Mouse (Mus musculus) forebrain, postnatal 0 days (tissue): ENCODE measurements at regions not wholly inside any gene's neighbourhood (a gene's known extent, or its start where the extent isn't known, plus 50 kb on each side); places are given as distances from the start of the nearest gene placed in this dataset.

Experiments used
- ATAC-seq: fragments of 200-750 bp; cut with Nextera tagmentation; 2 replicates; pipeline ENCODE4 v1.8.0; 2017; ENCODE audit warnings: mild to moderate bottlenecking, moderate library complexity
- DNase-seq: peaks from one replicate; pipeline ENCODE4 v3.0.0-alpha.2; 2015
- H3K27ac ChIP-seq: fragments of 300-500 bp; sonication (generic); 2 replicates; pipeline ENCODE4 v1.5.1; 2014; ENCODE audit warnings: low read depth, mild to moderate bottlenecking, antibody characterized with exemption, low read length, moderate library complexity, mixed read lengths
- H3K27me3 ChIP-seq: fragments of 300-500 bp; sonication (generic); 2 replicates; pipeline ENCODE4 v1.6.1; 2014; ENCODE audit warnings: mild to moderate bottlenecking, low read length, mixed read lengths; ENCODE audit not compliant: insufficient read depth
- H3K36me3 ChIP-seq: fragments of 300-500 bp; sonication (generic); 2 replicates; pipeline ENCODE4 v1.6.1; 2014; ENCODE audit warnings: mild to moderate bottlenecking, moderate library complexity; ENCODE audit not compliant: insufficient read depth
- H3K4me1 ChIP-seq: fragments of 300-500 bp; sonication (generic); 2 replicates; pipeline ENCODE4 v1.6.1; 2014; ENCODE audit warnings: antibody characterized with exemption; ENCODE audit not compliant: insufficient read depth
- H3K4me2 ChIP-seq: fragments of 300-500 bp; sonication (generic); 2 replicates; pipeline ENCODE4 v1.6.1; 2014; ENCODE audit warnings: low read depth, mild to moderate bottlenecking, moderate library complexity
- H3K4me3 ChIP-seq: fragments of 300-500 bp; sonication (generic); 2 replicates; pipeline ENCODE4 v1.5.1; 2014; ENCODE audit warnings: low read depth, low read length, mixed read lengths
- H3K9ac ChIP-seq: fragments of 300-500 bp; sonication (generic); 2 replicates; pipeline ENCODE4 v1.6.1; 2014; ENCODE audit warnings: mild to moderate bottlenecking
- H3K9me3 ChIP-seq: fragments of 300-500 bp; sonication (generic); 2 replicates; pipeline ENCODE4 v1.6.1; 2016; ENCODE audit warnings: low read length
- CTCF ChIP-seq: sonication (generic); IDR thresholded peaks from 2 replicates; pipeline ENCODE4 v1.5.1; 2016; ENCODE audit warnings: antibody characterized with exemption, control low read depth, low read depth
- WGBS: fragments of 180-500 bp; shearing (Covaris S2); extraction: QIAGEN DNeasy Blood & Tissue Kit; methylation state at CpG from one replicate; pipeline ENCODE4 v1.1.7; 2014; 5-methylcytosine and 5-hydroxymethylcytosine counted together

- no peak overlapping the region for H3K9ac ChIP-seq
- no peaks in the 10 kb centered on the region for H3K27me3 ChIP-seq
- ATAC-seq (no peak), DNase-seq (no peak)
- TF ChIP-seq CTCF: no peak
- no peaks in the 10 kb centered on the region for H3K9me3 ChIP-seq
- H3K36me3 ChIP-seq: no peaks in the 10 kb centered on the region
- 46% methylated on average over 2 of the region's 2 CpGs for WGBS
- no peak overlapping the region for H3K4me3 ChIP-seq
- H3K27ac ChIP-seq: no peak overlapping the region
- H3K4me2 ChIP-seq: no peak overlapping the region
- H3K4me1 ChIP-seq: no peaks in the 10 kb centered on the region
Measured at GRCm38 (mm10) chr6:20555320-20555883, 659.9 kb upstream of the Kcnd2 start.

GRCm38 (mm10) chr6:20572621-20573020, 642.7 kb upstream of the Kcnd2 start:
- Histone ChIP-seq H3K4me1 (no peaks in the 10 kb centered on the region), H3K4me2 (no peak overlapping the region), H3K4me3 (no peak overlapping the region), H3K36me3 (no peaks in the 10 kb centered on the region), H3K9me3 (no peaks in the 10 kb centered on the region), H3K9ac (no peak overlapping the region), H3K27me3 (no peaks in the 10 kb centered on the region), H3K27ac (no peak overlapping the region)
- no peak for ATAC-seq
- DNase-seq: peak; percentile 8
- 65% methylated on average over 2 of the region's 2 CpGs for WGBS
- no peak for TF ChIP-seq CTCF

GRCm38 (mm10) chr6:20574734-20575133, 640.6 kb upstream of the Kcnd2 start:
- DNase-seq (no peak), ATAC-seq (peak; percentile 29; the same call in 1 of the 2 replicates)
- Histone ChIP-seq H3K9ac (no peak overlapping the region), H3K9me3 (no peaks in the 10 kb centered on the region), H3K27me3 (no peaks in the 10 kb centered on the region), H3K36me3 (no peaks in the 10 kb centered on the region), H3K4me1 (no peaks in the 10 kb centered on the region), H3K4me2 (no peak overlapping the region), H3K27ac (no peak overlapping the region), H3K4me3 (no peak overlapping the region)
- no peak for TF ChIP-seq CTCF
- WGBS: 64% methylated on average over 3 of the region's 3 CpGs

- ATAC-seq: no peak
- no peaks in the 10 kb centered on the region for H3K36me3 ChIP-seq
- H3K9me3 ChIP-seq: no peaks in the 10 kb centered on the region
- no peak for TF ChIP-seq CTCF
- WGBS: 13% methylated on average over 1 of the region's 1 CpGs
- no peak overlapping the region for H3K9ac ChIP-seq
- H3K27me3 ChIP-seq: no peaks in the 10 kb centered on the region
- H3K4me2 ChIP-seq: no peak overlapping the region
- H3K27ac ChIP-seq: no peak overlapping the region
- no peak for DNase-seq
- H3K4me3 ChIP-seq: no peak overlapping the region
- no peaks in the 10 kb centered on the region for H3K4me1 ChIP-seq
Measured at GRCm38 (mm10) chr6:20598783-20599182, 616.5 kb upstream of the Kcnd2 start.

GRCm38 (mm10) chr6:20604170-20604569, 611.1 kb upstream of the Kcnd2 start:
- H3K9ac ChIP-seq: no peak overlapping the region
- ATAC-seq (peak; percentile 40; the same call in 1 of the 2 replicates), DNase-seq (peak; percentile 53)
- H3K9me3 ChIP-seq: no peaks in the 10 kb centered on the region
- no peak for TF ChIP-seq CTCF
- no peaks in the 10 kb centered on the region for H3K4me1 ChIP-seq
- H3K36me3 ChIP-seq: no peaks in the 10 kb centered on the region
- no peaks in the 10 kb centered on the region for H3K27me3 ChIP-seq
- H3K4me3 ChIP-seq: no peak overlapping the region
- 50% methylated on average over 2 of the region's 2 CpGs for WGBS
- H3K4me2 ChIP-seq: no peak overlapping the region
- no peak overlapping the region for H3K27ac ChIP-seq

- no peak overlapping the region for H3K4me3 ChIP-seq
- H3K27ac ChIP-seq: no peak overlapping the region
- no peak for ATAC-seq
- no peak for TF ChIP-seq CTCF
- no peaks in the 10 kb centered on the region for H3K36me3 ChIP-seq
- H3K27me3 ChIP-seq: no peaks in the 10 kb centered on the region
- no peak overlapping the region for H3K9ac ChIP-seq
- 44% methylated on average over 1 of the region's 1 CpGs for WGBS
- H3K4me1 ChIP-seq: no peaks in the 10 kb centered on the region
- no peak for DNase-seq
- H3K9me3 ChIP-seq: no peaks in the 10 kb centered on the region
- no peak overlapping the region for H3K4me2 ChIP-seq
Measured at GRCm38 (mm10) chr6:20620476-20620875, 594.8 kb upstream of the Kcnd2 start.

GRCm38 (mm10) chr6:20626382-20626781, 588.9 kb upstream of the Kcnd2 start:
- no peak overlapping the region for H3K9ac ChIP-seq
- no peak overlapping the region for H3K4me2 ChIP-seq
- TF ChIP-seq CTCF: no peak
- H3K9me3 ChIP-seq: no peaks in the 10 kb centered on the region
- no peak for DNase-seq
- no peak overlapping the region for H3K27ac ChIP-seq
- H3K4me3 ChIP-seq: no peak overlapping the region
- 74% methylated on average over 3 of the region's 3 CpGs for WGBS
- no peaks in the 10 kb centered on the region for H3K27me3 ChIP-seq
- H3K4me1 ChIP-seq: no peaks in the 10 kb centered on the region
- no peaks in the 10 kb centered on the region for H3K36me3 ChIP-seq
- ATAC-seq: no peak
